Mouse (Mus musculus) neutrophil, adult 5-6 weeks (primary cell): ENCODE data around the gene Prkn. TPM values are rescaled to one million over a fixed set of nuclear protein-coding genes. Genes with fewer than 3 reads are reported as not detected.

ENCODE experiments used
- ATAC-seq: fragments of 151-379, 151-347 bp; 2 replicates; pipeline ENCODE4 v1.8.0; 2017; ENCODE audit warnings: mild to moderate bottlenecking, moderate TSS enrichment; ENCODE audit not compliant: insufficient number of reproducible peaks, poor library complexity, low FRiP score, severe bottlenecking; ENCODE audit errors: extremely low read depth
- total RNA-seq: library from RNA; stranded (forward); fragments of 200-1000 nt; gene quantifications from 2 replicates; pipeline ENCODE4 v1.2.3, GENCODE M21; 2017

The Prkn gene
- total RNA-seq, 1 experiment from 2014 or later, result 0.12 TPM

DNA sequence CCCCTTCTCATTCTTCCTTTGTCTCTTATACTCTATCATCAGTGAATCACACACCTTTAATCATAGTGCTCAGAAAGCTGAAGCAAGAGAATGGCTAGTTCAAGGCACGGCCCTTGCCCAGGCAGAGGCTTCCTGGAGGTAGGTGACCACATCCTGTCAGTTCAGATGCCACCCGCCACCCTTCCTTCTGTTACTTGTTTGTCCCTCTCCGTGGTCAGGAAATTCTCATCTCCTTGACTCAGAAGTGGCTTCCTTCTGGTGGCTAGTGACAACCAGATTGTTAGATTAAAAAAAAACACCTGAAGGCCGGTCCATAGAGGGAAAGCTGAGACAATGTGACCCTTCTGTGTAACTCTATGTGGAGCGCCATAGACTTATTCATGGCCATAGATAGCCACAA is 710.4 kb downstream of the Prkn start:
- no peak for ATAC-seq

DNA sequence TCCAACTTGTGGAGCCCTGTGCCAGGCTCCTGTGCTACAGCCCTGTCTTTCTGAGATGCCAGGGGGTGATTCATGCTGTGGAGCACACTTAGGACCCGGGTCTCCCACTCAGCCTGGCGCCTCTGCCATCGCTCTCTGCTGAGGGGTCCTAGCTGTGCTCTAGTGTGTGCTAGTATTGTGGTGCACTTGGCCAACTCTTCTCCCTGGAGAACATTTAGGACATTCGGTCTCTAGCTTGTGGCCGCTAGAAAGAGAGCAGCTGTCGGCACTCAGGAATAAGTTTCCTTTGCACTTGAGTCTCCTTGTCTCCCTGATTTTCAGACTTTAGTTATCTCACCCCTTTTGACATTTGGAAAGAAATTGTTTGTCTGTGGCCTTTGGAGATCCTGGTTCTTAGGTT is 725.5 kb downstream of the Prkn start:
- ATAC-seq, result no peak

DNA sequence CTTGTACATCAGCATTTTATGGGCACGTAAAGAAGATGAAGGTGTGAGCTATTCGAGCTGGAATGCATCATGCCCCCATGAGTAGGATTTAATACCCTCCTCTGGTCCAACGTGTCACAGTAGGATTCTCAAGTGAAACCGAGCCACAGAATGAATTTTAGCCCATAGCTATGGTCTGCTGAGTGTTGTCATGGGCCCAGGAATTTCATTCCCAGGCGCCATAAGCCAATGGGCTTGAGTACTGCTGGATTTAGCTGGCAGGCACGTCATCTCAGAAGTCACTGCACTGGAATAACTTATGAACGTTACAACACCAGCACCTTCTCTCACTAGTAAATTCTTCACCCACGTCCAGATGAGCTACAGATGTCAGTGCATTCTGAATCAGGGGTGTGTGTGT is 730.2 kb downstream of the Prkn start:
- no peak for ATAC-seq

DNA sequence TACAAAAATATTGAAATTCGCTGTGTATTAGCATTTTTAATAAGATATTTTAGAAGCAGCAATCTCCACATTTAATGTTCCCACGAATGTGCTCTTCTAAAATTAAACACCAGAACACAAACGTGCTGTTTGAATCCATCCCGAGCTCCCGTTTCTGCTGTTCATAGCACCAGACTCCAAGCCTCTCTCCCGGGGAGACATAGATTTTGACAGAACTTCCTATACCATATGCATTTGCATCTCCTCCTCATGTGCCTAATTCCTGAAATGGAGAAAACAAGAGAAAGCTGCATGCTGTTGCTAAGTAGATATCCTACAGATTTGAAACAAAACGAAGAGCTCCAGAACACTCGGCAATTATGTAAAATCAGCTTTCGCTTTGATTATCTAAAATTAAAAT is 733.5 kb downstream of the Prkn start:
- no peak for ATAC-seq

DNA sequence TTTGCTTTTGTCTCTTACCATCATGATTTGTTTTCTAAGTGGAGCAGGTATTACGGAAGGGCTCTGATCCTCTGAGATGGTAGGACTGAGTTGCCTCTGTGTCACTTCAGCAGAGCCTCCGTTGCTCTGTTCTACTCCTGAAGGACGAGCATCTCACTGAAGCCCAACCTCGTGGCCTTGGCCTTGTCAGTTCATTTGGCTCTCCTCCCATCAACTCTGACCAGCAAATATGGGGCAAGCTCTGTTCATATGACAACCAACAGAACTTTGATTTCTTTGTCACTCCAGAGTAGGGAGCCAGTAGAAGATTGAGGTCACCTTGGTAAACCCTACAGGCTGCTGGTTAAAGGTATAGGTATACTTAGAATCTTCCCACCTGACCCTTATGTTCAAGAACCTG is 745.3 kb downstream of the Prkn start:
- no peak for ATAC-seq

- ATAC-seq, result no peak
Measured at GRCm38 (mm10) chr17:11607931-11608330, 767.7 kb downstream of the Prkn start.

- no peak for ATAC-seq
Measured at GRCm38 (mm10) chr17:11611459-11611858, 771.3 kb downstream of the Prkn start.

- ATAC-seq, result no peak
Measured at GRCm38 (mm10) chr17:11612801-11613531, 772.8 kb downstream of the Prkn start.

DNA sequence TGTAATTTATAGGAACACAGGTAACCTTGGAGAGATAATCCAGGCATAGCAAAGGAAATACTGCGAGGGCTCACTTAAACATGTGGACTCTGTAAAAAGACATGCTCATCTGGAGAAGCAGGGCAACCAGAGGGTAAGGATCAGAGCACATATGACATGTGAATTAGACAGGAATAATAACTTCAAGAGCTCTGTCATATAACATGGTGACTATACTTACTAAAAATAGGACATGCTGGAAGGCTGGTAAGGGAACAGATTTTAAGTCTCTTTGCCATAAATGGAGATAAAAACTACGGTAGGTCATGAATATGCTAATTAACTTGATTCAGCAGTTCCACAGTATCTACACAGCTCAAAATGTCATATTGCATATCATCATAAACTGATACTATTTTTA is 777.4 kb downstream of the Prkn start:
- ATAC-seq, result no peak

DNA sequence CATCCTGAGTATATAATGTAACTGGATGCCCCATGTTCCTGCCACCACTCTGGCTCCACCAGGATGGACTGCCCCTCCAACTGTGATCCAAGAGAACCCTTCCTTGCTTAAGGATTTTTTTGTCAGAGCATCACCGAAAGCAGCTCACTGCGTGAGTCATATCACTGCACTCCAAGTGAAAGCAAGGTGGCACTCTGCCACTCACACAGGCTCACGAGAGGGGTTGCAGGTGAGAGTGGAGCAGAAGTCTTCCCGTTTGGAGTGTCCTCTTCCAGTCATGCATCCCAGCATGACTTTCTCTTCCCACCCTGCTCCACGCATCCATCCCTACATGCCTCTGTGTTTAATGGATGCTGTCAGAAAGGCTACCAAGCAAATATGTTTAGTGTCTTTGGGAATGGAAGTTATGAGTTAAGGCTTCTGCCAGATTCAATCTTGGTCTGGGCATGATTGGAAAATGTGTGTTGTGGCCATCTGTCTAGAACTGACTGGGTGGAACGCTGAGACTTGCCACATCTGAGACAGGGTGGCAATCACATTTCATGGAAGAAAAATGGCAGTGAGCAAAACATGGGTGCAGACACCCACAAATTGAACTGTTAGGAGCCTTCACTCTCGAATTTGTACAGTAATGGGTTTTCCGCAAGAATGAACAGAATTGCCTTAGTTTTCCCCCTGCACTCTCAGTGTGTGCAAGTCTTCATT is 778.9 kb downstream of the Prkn start:
- no peak for ATAC-seq

DNA sequence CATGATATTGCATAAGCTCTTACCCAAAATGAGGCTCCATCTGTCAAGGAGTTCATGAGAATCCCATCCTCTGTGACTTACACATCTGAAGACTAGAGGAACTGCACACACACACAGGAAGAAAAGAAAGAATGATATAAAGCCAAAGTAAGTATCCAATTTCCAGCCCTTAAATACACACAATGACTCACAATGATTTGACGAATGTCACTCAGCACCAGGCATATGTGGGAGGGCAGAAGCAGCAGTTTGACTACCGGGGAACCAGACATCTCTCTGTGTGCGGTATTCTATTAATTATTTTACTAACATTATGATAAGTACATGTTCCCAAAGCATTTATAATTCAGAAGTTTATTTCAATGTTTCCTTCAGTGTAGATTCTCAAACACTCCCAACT is 780.6 kb downstream of the Prkn start:
- no peak for ATAC-seq

DNA sequence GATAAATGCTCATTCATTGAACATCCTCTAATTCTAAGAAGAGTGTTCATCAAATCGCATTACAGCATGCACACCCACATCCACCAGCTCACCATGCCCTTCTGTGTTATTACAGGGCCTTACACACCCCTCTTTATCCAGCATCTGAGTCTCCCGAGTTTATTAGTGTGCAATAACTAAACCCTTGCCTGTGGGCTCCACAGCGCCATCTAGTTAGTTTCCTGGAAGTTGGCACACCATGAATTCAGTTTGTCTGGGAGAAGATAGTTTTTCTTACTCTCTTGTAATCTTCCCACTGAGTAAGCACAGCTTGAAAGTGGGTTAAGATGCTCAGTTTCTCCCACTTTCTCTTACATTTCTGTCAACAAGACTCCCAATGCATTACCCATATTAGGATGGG is 781.3 kb downstream of the Prkn start:
- ATAC-seq, result no peak

DNA sequence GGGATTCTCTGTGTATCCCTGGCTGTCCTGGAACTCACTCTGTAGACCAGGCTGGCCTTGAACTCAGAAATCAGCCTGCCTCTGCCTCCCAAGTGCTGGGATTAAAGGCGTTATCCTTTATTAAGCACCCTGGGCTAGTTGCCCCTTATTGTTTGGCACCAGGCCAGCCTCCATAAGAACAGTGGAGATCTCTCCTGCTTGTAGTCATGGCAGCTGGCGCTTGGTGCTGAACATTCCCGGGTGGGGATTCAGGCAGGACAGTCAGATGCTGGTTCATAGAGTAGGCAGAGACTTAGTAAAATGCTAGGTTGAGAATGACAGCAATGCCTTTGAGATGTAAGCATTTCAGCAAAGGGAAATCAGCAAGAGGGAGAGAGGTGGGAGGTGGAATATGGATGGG is 786.1 kb downstream of the Prkn start:
- ATAC-seq, result no peak

DNA sequence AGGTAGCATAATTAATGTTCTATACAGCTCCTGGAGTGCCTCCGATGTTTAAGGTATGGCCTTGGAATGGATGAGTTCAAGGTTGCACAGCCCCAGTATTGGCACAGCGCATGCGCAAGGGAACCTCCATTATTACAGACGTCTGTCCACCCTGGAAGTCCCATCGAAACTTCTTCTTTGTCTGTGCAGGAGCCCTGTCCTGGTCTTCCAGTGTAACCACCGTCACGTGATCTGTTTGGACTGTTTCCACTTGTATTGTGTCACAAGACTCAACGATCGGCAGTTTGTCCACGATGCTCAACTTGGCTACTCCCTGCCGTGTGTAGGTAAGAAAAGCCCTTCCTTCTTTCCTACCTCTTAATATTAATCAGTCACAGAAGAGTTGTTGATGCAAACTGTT is 794.9 kb downstream of the Prkn start:
- ATAC-seq, result no peak

- ATAC-seq, result no peak
Measured at GRCm38 (mm10) chr17:11637642-11638041, 797.5 kb downstream of the Prkn start.

- no peak for ATAC-seq
Measured at GRCm38 (mm10) chr17:11638451-11638850, 798.3 kb downstream of the Prkn start.

- no peak for ATAC-seq
Measured at GRCm38 (mm10) chr17:11639786-11640185, 799.6 kb downstream of the Prkn start.

- ATAC-seq, result no peak
Measured at GRCm38 (mm10) chr17:11642328-11642727, 802.1 kb downstream of the Prkn start.

DNA sequence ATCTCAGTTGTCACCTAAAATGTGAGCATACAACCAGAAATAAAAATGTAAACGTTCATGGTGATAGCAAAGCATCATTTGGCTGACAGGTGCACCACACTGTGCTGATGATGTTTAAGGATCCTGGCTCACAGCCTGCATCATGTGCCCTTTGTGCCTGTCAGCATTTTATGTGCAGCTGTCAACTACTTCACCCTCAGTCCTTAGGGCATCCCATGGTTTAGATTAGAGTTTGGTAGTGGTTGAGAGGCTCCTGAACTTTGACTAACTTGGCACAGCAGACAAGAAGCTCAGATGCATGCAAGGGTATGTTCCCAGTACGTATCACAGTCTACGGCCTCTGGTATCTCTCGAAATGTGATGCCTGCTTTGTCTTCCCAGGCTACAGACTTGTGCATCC is 803.8 kb downstream of the Prkn start:
- no peak for ATAC-seq

DNA sequence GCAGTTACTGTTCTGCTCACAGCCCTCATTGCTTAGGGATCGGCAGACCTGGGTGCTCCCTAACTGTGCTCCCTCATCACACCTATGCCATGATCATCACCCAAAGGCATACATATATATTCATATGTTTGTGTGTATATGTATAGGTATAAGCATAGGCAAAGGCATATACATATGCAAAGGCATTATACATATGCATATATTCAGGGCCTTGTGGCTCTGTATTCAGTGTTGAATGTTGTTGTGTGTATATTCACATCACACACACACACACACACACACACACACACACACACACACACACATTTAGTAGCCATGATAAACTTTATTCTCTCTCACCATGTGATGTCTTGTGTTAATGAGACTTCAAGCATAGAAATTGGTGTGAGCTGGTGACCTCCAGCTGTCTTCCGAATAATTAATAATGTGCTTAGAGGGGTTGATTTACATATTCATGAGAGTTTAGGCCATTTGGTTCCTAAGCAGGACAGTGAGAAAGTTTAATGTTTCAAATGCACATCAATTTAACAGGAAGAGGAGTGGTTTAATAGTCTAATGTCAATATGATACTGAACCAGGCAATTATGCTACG is 804.8 kb downstream of the Prkn start:
- ATAC-seq, result no peak
